Mouse (Mus musculus) embryonic fibroblast, embryonic 13.5 days (primary cell): ENCODE results near the gene Trmt2a.

Experiments used
- CTCF ChIP-seq: IDR thresholded peaks from 2 replicates; pipeline ENCODE4 v1.5.1; 2011; ENCODE audit warnings: mild to moderate bottlenecking, control low read depth, low read length, moderate library complexity, borderline replicate concordance; ENCODE audit not compliant: insufficient read depth
- POLR2A ChIP-seq: IDR thresholded peaks from 2 replicates; pipeline ENCODE4 v1.6.1; 2011; ENCODE audit warnings: low read depth, mild to moderate bottlenecking, control low read depth, low read length, moderate library complexity

DNA sequence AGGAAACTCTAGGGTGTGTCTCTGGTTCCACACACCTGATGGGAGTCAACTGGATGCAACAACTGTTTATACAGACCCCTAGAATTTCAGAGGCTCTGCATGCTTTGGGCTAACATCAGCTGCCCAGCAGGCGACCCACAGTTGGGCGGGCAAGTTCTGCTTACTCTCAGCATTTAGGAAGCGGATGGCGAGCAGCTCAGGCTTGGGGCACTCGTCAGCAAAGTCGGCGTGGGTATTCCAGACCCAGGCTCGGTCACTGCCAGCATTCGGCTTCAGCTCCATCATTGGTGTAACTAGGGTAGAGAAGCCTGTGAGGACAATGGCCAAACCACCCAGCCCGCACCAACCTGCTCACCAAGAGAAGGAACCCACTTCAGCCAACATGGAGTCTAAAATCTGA lies 6.9 kb upstream of the Trmt2a start:
- TF ChIP-seq POLR2A (no peak), CTCF (no peak)
